Mouse (Mus musculus): ENCODE results near the gene Fndc3b. TPM values are rescaled to one million over a fixed set of nuclear protein-coding genes. Genes with fewer than 3 reads are reported as not detected.

Gene Fndc3b
- polyA plus RNA-seq, 1 experiment from 2014 or later, result 14.9 TPM

DNA sequence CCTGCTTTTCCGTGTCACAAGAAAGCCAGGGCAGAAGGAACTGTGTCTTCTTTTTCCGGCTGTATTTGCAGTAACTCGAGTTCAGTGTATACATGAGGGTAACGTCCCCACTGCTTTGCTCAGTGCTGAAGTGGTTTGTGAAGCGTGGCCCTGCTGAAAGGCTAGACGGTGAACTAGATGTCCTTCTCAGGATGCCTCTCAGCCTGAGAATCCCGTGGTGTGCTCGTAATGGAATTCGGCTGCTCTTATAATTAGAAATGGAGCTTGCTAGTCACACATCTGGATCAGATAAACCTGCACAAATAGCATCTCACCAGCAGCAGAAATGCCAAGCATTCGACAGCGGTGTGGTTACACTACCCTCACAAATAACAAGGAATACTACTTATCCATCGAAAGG, 40.7 kb downstream of the Fndc3b start:
- TF ChIP-seq CTCF (IDR thresholded peaks at IDR 0.05; ENCODE audit: low read depth), result no peak
- no peak for TF ChIP-seq EP300 (IDR thresholded peaks at IDR 0.05; ENCODE audit: low read depth)
- ATAC-seq (no peak), DNase-seq (no peak)
- Histone ChIP-seq H3K36me3 (replicated peaks; ENCODE audit: insufficient read depth, low read length) (peaks cover 2% of the 10 kb centered on the region; the same call in 1 of the 2 replicates), H3K9ac (replicated peaks) (no peak overlapping the region), H3K4me2 (ENCODE audit: low read depth, low read length) (no peak overlapping the region), H3K4me3 (ENCODE audit: low read depth, low read length) (no peak overlapping the region), H3K9me3 (ENCODE audit: low read length) (no peaks in the 10 kb centered on the region), H3K27ac (ENCODE audit: low read depth) (no peak overlapping the region), H3K27me3 (ENCODE audit: insufficient read depth, low read length) (no peaks in the 10 kb centered on the region), H3K4me1 (ENCODE audit: insufficient read depth) (peaks cover 13% of the 10 kb centered on the region)
- 66% methylated on average over 12 of the region's 12 CpGs for WGBS (ENCODE audit: insufficient replicate concordance)

DNA sequence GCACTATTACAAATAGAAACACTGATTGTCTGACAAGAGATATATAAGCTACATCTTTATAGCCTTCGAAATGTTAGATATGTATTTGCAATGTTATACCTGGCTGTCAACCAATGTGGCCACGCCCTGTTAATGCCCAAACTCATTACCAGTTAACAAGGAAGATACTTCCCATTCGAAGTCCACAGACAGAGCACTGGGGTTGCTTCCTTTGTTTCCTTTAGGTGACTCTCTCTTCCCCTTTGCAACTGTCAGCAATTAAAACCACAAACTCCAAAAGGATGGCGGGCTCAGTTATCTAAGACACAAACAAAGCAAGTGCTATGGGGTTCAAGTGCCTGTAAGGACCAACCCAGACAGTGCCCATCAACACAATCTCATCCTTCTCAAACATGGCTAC, 43.8 kb downstream of the Fndc3b start:
- no peak overlapping the region for H3K9ac ChIP-seq (replicated peaks)
- DNase-seq (no peak), ATAC-seq (no peak)
- 49% methylated on average over 4 of the region's 4 CpGs for WGBS (ENCODE audit: insufficient replicate concordance)
- H3K4me1 ChIP-seq (ENCODE audit: insufficient read depth), result peaks cover 27% of the 10 kb centered on the region
- peaks cover 2% of the 10 kb centered on the region; the same call in 1 of the 2 replicates for H3K36me3 ChIP-seq (replicated peaks; ENCODE audit: insufficient read depth, low read length)
- no peak overlapping the region for H3K4me2 ChIP-seq (ENCODE audit: low read depth, low read length)
- no peaks in the 10 kb centered on the region for H3K9me3 ChIP-seq (ENCODE audit: low read length)
- no peak overlapping the region for H3K4me3 ChIP-seq (ENCODE audit: low read depth, low read length)
- no peak overlapping the region for H3K27ac ChIP-seq (ENCODE audit: low read depth)
- no peaks in the 10 kb centered on the region for H3K27me3 ChIP-seq (ENCODE audit: insufficient read depth, low read length)
- TF ChIP-seq EP300 (IDR thresholded peaks at IDR 0.05; ENCODE audit: low read depth) (no peak), CTCF (IDR thresholded peaks at IDR 0.05; ENCODE audit: low read depth) (no peak)

DNA sequence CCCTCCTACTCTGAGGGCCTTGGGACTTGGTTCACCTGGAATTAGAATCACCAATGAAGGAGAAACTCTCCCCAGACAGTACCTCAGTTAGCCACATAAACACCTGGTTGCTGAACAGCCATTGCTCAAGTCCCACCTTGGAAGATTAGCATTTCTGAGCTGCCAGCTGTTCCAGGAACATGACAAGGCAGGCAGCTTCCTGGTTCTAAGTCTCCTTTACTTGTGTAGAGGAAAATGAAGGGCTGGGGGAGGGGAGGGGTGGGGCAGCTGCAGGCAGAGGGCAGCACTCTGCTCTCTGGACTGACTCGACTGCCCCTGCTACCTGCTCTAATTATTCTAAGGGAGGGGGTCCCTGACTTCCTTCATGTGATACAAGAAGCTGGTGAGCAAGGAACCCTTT, 45.8 kb downstream of the Fndc3b start:
- no peak for ATAC-seq
- peaks cover 24% of the 10 kb centered on the region for H3K4me1 ChIP-seq (ENCODE audit: insufficient read depth)
- H3K27me3 ChIP-seq (ENCODE audit: insufficient read depth, low read length), result no peaks in the 10 kb centered on the region
- H3K4me3 ChIP-seq (ENCODE audit: low read depth, low read length), result no peak overlapping the region
- H3K9me3 ChIP-seq (ENCODE audit: low read length), result no peaks in the 10 kb centered on the region
- no peak overlapping the region for H3K4me2 ChIP-seq (ENCODE audit: low read depth, low read length)
- WGBS (ENCODE audit: insufficient replicate concordance), result 0% methylated on average over 1 of the region's 1 CpGs
- no peak for DNase-seq
- H3K9ac ChIP-seq (replicated peaks), result no peak overlapping the region
- peak overlapping the region; percentile 18; the same call in 1 of the 2 replicates for H3K27ac ChIP-seq (ENCODE audit: low read depth)
- H3K36me3 ChIP-seq (replicated peaks; ENCODE audit: insufficient read depth, low read length), result peaks cover 2% of the 10 kb centered on the region; the same call in 1 of the 2 replicates
- TF ChIP-seq CTCF (IDR thresholded peaks at IDR 0.05; ENCODE audit: low read depth), result no peak
- TF ChIP-seq EP300 (IDR thresholded peaks at IDR 0.05; ENCODE audit: low read depth), result no peak

DNA sequence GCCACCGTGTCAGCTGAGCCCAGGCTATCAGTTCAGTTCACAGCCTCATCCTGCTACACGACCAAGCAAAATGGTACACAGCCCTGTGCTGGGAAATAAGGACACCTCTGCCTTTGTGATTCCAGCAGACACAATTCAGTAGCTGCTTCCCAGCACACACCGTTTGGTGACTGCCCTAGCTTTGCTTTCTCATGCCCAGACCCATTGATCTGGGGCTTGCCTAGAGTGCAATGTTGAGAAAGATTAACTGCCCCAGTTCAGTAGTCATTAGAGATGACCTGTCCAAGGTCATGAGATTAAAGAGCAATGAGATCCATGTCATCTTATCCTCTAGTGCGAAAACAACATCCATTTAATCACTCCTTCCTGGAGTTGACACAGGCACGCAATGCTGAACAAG, 47.9 kb downstream of the Fndc3b start:
- H3K27me3 ChIP-seq (ENCODE audit: insufficient read depth, low read length), result no peaks in the 10 kb centered on the region
- peak; percentile 41 for DNase-seq
- peaks cover 24% of the 10 kb centered on the region for H3K4me1 ChIP-seq (ENCODE audit: insufficient read depth)
- TF ChIP-seq CTCF (IDR thresholded peaks at IDR 0.05; ENCODE audit: low read depth) (no peak), EP300 (IDR thresholded peaks at IDR 0.05; ENCODE audit: low read depth) (no peak; the same call in 1 of the 2 replicates)
- WGBS (ENCODE audit: insufficient replicate concordance), result 51% methylated on average over 5 of the region's 5 CpGs
- no peaks in the 10 kb centered on the region for H3K36me3 ChIP-seq (replicated peaks; ENCODE audit: insufficient read depth, low read length)
- peak; percentile 93 for ATAC-seq
- peak overlapping the region; percentile 78 for H3K27ac ChIP-seq (ENCODE audit: low read depth)
- H3K9ac ChIP-seq (replicated peaks), result 0 out of 2 replicates have a peak overlapping the region, but pooled peaks have one; percentile 3
- peak overlapping the region; percentile 28; the same call in 1 of the 2 replicates for H3K4me2 ChIP-seq (ENCODE audit: low read depth, low read length)
- no peaks in the 10 kb centered on the region for H3K9me3 ChIP-seq (ENCODE audit: low read length)
- H3K4me3 ChIP-seq (ENCODE audit: low read depth, low read length), result no peak overlapping the region

DNA sequence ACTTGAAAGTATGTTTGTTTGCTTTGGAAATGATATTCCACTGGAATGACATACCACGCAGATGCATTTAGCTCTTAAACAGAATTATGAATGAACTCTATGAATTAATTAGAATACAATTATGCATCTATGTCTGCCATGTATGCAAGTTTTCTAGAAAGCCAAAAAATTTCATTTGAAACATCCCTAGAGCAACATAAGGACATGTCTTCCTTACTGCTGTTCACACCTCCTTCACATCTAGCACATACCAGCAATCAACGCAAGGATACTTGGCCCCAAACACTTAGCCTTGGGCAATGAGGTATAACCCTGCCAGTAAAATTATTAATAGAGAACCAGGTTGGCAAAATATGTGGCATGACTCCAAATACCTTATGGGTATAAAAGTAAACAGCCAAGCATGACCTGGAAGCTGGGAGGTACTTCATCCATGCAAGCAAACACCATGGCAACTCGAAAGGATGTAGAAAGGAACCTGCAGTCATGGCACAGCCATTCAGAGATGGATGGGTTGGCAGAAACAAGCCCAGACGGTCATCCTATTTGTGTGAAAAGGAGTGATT, 52.8 kb downstream of the Fndc3b start:
- DNase-seq, result no peak
- no peak for ATAC-seq
- Histone ChIP-seq H3K4me1 (ENCODE audit: insufficient read depth) (peaks cover 22% of the 10 kb centered on the region), H3K27ac (ENCODE audit: low read depth) (no peak overlapping the region), H3K4me2 (ENCODE audit: low read depth, low read length) (no peak overlapping the region), H3K27me3 (ENCODE audit: insufficient read depth, low read length) (no peaks in the 10 kb centered on the region), H3K9me3 (ENCODE audit: low read length) (no peaks in the 10 kb centered on the region), H3K36me3 (replicated peaks; ENCODE audit: insufficient read depth, low read length) (no peaks in the 10 kb centered on the region), H3K9ac (replicated peaks) (no peak overlapping the region), H3K4me3 (ENCODE audit: low read depth, low read length) (no peak overlapping the region)
- WGBS (ENCODE audit: insufficient replicate concordance), result 80% methylated on average over 4 of the region's 4 CpGs
- TF ChIP-seq CTCF (IDR thresholded peaks at IDR 0.05; ENCODE audit: low read depth) (no peak), EP300 (IDR thresholded peaks at IDR 0.05; ENCODE audit: low read depth) (no peak)

DNA sequence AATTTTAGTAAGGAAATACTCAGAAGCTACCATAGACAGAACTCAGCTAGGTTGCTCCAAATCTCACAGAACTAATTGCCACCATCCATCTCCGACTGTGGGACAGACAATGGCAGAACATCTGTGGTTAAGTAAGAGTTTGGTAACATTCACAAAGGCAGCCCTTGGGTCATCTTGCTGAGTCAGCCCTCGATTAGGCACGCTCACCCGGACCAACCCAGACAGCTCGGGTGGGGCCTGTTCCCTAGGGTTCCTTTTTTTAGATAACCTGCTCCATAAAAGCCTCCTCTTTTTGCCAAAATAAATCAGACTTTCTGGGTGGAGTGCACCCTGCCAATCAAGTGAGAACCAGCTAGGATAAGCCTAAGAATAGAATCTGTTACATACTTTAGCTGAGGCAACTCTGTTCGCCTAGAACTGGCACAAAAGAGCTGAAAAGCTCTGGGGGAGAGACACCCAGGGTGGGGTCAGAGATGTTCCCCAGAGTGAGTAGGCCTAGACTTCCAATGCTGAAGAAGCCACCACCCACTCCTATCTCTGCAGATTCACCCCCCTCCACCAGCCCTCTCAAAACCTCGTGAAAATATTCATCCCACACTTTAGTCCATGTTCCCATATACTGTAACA, 54.2 kb downstream of the Fndc3b start:
- TF ChIP-seq CTCF (IDR thresholded peaks at IDR 0.05; ENCODE audit: low read depth), result no peak
- TF ChIP-seq EP300 (IDR thresholded peaks at IDR 0.05; ENCODE audit: low read depth), result no peak
- H3K4me3 ChIP-seq (ENCODE audit: low read depth, low read length), result no peak overlapping the region
- H3K27ac ChIP-seq (ENCODE audit: low read depth), result no peak overlapping the region
- no peaks in the 10 kb centered on the region for H3K36me3 ChIP-seq (replicated peaks; ENCODE audit: insufficient read depth, low read length)
- no peaks in the 10 kb centered on the region for H3K27me3 ChIP-seq (ENCODE audit: insufficient read depth, low read length)
- WGBS (ENCODE audit: insufficient replicate concordance), result 24% methylated on average over 7 of the region's 7 CpGs
- H3K4me1 ChIP-seq (ENCODE audit: insufficient read depth), result peaks cover 29% of the 10 kb centered on the region
- no peak overlapping the region for H3K9ac ChIP-seq (replicated peaks)
- H3K4me2 ChIP-seq (ENCODE audit: low read depth, low read length), result no peak overlapping the region
- DNase-seq (peak; percentile 52), ATAC-seq (peak; percentile 58)
- no peaks in the 10 kb centered on the region for H3K9me3 ChIP-seq (ENCODE audit: low read length)

Data from liver, postnatal 0 days (tissue).